Mouse (Mus musculus) CD8-positive naive resting alpha-beta T cell, adult 2 months (primary cell): ENCODE results near the gene Dus2.
"Not testable (repeated sequence)": the region's sequence is repeated elsewhere in the genome, so short reads cannot be mapped to it uniquely, and the experiment has no call there.

ENCODE experiments used
- DNase-seq, 2 experiments: peaks; one replicate each; pipeline ENCODE4 v3.0.0; 2022; ENCODE audit warnings: low read depth in 2 of 2, low spot score in 2 of 2

Gene Dus2

DNA sequence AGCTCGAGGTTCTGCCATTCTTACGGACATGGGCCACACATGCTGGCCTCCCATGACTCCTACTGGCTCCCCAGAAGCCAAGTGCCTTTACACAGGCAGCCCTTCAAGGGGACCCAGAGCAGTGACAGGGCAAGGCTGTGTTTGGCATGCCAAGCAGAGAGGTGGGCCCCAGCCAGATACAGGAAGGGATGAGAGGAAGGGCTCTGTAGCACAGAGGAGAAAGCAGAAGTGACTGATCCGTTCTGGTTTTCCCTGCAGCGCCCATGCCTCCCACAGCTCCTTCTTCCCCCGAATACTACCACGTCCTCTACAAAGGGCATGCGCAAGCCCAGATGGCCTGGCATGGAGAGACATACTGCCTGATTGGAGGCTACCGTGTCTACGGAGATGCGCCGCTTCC, 7.7 kb upstream of the Dus2 start:
- not testable (repeated sequence) for DNase-seq

DNA sequence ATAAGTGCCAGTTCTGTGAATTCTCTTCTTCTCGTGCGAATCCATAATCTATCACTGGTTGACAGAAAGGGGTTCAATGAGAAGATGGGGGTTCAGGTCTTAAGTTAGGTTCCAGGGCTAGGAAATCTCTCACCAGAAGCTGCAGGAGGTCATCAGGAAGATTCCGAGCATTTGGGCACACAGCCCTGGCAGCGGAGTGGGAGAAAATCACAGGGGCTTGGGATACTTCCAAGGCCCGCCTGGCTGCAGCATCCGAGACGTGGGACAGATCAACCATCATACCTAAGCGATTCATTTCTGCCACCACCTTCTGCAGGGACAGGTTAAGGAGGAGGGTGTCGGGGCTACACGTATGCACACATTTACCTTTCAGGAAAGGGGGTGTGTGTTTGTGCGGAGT, 2.6 kb upstream of the Dus2 start:
- no peak for DNase-seq

DNA sequence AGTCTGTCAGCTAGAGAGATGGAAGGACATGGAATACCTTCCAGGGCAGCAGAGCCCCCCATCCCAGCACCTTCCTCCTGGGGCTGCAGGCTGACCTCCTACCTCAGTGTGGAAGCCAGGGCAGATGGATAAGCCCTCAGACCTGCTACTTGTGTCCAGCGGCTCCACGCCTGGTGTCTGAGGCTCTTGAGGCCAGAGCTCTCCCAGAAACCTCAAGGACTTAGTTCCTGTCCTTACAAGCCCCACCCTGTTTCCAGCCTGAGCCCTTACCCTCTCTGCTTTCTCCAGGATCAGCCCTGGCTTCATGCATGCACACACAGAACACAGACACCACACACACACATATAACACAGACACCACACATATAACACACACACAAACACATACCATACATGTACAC, 409 bp downstream of the Dus2 start:
- DNase-seq = no peak

DNA sequence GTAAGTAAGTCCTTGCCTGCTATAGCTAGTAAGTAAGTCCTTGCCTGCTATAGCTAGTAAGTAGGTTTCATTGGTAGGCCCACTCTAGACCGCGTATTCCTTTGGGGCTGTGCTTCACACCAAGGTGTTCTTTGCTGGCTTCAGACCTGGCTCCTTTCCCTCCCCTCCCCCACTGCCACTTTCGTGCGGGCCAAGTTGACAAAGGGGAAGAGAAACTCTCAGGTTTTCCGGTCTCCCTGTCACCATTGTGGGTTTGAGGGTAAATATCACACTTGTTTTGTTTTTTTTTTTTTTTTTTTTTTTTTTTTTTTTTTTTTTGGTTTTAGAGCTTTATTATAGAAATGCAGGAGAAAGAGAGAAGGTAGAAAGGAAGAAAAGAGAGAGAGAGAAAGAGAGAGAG, 1.4 kb downstream of the Dus2 start:
- DNase-seq = peak in 1 of 2 experiments; percentile 32

DNA sequence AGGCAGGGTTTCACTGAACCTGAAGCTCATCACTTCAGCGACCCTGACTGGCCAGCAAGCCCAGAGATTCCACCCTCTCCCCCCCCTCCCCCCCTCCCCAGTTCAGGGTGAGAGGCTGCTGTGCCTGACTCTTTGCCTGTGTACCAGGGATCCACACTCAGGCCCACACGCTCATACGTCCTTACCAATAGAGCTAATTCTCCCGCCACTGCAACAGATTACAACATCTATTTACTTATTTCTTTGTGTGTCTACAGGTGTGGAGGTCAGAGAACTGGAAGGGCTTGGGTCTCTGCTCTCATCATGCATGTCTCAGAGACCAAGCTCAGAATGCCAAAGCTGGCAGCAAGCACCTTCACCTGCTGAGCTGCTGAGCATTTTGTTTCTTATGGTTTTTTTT, 2.1 kb downstream of the Dus2 start:
- no peak for DNase-seq

DNA sequence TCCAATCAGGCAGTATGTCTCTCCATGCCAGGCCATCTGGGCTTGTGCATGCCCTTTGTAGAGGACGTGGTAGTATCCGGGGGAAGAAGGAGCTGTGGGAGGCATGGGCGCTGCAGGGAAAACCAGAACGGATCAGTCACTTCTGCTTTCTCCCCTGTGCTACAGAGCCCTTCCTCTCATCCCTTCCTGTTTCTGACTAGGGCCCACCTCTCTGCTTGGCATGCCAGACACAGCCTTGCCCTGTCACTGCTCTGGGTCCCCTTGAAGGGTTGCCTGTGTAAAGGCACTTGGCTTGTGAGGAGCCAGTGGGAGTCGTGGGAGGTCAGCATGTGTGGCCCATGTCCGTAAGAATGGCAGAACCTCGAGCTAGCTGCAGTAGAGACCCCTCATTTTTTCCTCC, 5.2 kb downstream of the Dus2 start:
- DNase-seq = no peak

DNA sequence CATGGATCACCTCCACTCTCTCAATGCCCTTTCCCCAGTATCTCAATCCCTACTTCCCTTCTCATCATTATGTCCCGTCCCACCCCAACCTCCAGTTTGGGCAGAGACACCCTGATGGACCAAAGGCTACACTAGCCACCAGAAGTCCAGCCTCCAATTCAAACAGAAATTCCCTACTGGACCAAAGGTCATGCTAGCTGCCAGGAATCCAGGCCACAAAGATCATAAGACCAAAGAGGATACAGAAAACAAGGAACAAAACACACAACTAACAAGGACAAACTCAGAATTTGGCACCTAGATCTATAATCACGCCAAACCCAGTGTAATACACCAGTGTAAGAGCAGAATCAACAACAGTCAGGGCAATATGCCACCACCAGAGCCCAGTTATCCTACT, 7.8 kb downstream of the Dus2 start:
- no peak for DNase-seq

DNA sequence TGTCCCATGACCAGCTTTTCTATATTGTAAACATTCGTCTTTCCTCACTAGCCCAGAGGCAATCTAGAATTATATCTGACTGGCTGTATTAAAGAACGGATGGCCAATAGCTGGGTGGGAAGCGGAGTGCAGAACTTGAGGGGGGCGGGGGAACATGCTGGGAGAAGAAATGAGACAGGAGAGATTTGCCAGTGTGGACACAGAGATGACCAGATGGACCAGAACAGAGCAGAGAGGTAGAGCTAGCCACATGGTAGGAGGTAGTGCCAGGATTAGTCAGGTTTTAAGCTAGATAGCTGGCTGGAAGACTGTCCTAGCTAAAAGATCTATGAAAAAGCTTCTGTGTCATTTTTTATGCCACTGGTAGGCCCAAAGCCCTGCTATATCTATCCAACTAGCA, 10.8 kb downstream of the Dus2 start:
- no peak for DNase-seq

DNA sequence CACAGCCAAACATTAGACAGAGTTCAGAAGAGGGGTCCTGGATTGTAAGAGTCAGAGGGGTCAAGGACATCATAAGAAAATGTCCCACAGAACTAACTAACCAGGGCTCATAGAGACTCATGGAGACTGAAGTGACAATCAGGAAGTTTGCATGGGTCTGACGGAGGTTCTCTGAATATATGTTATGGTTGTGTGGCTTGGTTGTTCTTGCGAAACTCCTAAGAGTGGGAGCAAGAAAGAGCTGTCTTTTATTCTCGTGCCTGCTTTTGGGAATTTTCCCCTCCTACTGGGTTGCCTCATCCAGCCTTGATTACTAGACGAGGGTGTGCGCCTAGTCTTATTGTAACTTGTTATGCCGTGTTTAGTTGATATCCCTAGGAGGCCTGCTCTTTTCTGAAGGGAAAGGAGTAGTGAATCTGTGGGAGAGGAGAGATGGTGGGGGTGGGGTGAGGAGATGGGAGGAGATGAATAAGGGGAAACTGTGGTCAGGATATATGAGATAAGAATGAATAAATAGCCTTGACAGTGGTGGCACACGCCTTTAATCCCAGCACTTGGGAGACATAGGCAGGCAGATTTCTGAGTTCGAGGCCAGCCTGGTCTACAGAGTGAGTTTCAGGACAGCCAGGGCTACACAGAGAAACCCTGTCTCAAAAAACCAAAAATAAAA, 13.5 kb downstream of the Dus2 start:
- DNase-seq = no peak

DNA sequence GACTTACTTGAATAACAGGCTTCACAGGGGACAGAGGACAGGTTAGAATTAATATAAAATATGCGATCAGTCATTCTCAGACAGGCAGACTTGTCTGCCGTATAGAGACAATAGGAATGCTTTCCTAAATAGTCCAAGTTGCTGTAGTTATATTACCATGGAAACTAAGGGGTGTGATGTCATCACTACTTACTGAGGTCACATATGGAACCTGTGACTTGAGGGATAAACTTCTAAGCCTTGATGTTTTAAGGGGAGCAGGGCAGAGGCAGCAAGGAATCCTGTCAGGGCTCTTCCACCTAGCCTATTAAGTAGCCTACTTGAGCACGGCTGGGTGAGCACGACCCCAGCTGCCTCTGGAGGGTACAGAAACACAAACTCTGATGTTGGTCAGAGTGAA, 14.7 kb downstream of the Dus2 start, which contains the start of gene Dpep2nb:
Gene Dpep2nb, minus strand, starts transcription at position 101 of the 400 bp plus-strand sequence.
- DNase-seq = no peak

DNA sequence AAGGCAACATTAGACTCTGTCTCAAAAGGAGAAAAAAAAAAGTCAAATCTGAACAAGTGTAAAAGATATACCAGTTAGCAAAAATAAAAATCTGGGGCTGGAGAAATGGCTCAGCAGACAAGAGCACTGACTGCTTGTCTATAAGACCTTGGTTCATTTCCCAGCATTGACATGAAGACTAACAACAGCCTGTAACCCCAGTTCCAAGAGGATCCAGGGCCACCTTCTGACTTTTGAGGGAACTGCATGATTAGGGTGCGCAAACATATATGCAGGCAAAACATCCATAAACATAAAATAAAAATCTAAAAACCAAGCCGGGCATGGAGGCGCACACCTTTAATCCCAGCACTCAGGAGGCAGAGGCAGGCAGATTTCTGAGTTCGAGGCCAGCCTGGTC, 15.3 kb downstream of the Dus2 start:
- DNase-seq = no peak

DNA sequence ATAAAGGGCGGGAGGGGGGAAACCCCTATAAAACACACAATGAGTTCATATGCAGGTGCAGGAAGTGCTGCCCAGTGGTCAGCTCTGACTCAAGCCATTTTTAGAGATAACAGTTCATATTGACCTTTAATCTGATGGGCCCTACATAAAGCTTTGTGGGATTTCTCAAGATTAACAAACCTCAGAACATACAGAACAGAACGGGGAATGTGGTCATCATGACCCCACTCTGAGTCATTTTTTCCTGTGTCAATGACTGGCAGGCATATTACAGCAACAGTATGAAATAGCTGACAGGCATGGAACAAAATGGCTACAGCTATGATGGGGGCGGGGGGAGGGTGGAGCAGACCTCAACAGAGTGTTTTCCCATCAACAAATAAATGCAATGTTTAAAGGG, 16.0 kb downstream of the Dus2 start:
- no peak for DNase-seq

DNA sequence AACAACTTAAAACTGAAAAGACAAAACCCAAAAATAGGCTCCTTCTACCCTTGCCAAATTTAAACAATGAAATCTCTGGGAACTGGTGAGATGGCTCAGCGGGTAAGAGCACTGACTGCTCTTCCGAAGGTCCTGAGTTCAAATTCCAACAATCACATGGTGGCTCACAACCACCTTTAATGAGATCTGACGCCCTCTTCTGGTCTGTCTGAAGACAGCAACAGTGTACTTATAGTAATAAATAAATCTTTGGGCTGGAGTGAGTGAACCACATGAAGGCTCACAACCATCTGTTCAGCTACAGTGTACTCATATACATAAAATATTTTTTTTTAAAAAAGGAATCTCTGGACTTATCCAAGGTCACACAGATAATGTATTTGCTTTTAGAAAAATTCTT, 16.8 kb downstream of the Dus2 start:
- not testable (repeated sequence) for DNase-seq

DNA sequence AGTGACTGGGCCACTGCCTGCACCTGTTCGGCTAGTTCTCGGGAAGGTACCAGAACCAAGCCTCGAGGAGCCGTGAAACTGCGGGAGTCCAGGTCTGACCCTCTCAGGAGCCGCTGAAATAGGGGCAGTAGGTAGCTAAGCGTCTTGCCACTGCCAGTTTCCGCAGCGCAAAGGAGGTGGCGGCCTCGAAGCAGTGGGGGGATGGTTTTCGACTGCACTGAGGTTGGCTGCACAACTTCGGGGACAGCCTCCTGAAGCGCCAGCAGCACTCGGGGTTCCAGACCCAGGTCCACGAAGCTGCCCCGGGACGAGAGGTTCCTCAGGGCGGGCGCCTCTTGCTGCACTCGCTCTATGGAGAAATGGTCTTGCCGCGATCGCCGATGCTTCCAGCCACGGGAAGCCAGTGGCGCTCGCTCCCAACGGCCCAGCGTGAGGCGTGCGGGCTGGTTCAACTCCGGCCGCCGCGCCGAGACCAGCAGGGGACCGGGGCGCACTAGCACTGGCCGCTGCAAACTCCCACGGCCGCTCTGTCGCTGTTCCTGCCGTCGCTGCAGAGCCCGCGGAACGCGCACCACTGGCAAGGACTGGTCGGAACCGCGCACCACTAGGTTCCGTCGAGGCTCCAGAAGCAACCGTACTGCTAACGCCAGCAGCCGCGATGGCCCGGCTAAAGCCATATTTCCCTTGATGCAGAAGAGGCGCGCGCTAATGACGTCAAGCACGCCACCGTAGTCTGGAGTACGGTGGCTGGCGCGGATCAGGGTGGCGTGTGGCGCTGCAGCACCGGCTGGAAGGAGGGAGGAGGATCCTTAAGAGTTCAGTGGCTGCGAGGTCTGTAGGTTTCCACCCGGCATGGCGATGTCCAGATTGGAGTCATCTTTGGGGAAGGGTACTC, 19.9 kb downstream of the Dus2 start:
- DNase-seq = peak; percentile 70 to 80

DNA sequence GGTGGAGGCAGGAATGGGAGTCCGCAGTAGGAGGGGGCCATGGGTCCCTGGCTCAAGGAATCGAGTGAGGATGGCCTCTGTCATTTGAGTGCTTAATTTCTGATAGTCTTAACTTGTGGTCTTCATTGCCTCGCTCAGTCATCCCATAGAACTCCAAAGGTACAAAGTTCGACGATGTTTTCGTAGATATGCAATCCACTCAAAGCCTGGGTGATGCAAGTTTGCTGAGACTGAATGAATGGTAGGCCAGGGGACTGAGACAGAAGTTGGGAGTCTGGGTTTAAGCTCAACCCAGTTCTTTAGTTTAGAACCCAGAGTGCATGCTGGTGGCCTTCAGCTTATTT, 20.5 kb downstream of the Dus2 start, which contains the start of gene Ddx28:
Gene Ddx28, minus strand, starts transcription at position 240 of the 344 bp plus-strand sequence.
- no peak for DNase-seq

DNA sequence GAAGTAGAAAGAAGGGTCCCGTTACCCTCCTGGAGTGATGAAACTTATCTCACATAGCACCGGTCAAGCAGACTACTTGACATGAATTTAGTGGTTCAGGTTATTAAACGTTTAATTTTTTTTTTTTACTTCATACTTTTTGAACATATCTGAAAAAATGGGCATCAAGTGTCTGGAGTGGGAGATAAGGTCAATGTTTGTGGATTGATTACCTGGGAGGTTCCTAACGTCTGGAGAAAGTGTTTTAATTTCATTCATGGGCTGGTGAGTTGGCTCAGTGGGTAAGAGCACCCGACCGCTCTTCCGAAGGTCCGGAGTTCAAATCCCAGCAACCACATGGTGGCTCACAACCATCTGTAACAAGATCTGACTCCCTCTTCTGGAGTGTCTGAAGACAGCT, 21.1 kb downstream of the Dus2 start:
- DNase-seq = not testable (repeated sequence)

DNA sequence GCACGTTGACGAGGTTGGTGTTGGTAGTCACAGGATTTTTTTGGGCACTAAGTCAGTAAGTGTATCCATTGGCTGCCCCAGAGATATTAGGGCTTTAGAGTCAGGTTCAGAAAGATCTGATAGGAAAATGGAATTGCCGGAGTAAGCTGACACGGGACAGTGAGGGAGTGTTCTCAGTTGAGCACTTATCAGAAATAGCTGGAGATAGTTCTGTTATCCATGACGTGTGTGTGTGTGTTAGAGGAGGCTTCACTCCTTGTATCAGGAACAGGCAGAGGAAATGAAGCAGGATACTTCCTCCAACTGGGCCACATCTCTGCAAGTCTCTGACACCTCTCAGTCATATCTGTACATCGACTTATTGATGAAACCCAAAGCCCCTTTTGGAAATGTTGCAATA, 25.1 kb downstream of the Dus2 start:
- no peak for DNase-seq

DNA sequence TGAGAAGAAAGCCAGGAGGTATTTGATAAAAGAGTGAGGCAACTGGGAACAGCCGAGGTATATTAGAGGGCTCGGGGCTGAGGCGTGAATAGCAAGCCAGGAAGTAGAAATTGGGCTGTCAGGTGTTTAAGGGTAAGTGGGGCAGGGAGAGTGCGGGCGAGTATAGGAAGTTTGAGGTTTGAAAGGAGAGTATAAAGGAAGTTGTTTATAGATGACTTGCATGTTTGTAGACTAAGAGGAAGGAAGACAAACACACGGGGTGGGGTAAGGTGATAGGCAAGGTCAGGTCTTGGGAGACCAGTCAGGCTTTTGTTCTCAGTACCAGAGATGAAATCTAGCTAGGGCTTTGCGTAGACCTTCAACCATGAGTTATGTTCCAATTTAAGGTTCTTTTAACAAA, 26.0 kb downstream of the Dus2 start:
- DNase-seq = peak in 1 of 2 experiments; percentile 27

DNA sequence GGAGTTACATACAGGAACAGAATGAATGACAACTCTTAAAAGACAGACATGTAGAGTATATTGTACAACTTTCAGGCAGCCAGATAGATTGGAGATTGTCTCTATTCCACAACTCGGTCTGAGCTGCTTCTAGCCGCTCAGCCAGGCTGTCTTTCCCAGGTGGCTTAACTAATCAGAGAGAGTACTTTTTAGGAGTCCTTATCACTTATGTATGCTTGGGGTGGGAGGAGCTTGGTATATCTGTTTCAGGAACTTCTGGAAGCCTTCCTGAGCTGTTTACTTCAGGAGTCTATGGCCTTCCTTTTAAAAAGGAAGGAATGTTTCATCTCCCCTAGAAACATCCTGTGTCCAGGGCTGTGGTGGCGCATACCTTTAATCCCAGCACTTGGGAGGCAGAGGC, 26.9 kb downstream of the Dus2 start:
- no peak for DNase-seq

DNA sequence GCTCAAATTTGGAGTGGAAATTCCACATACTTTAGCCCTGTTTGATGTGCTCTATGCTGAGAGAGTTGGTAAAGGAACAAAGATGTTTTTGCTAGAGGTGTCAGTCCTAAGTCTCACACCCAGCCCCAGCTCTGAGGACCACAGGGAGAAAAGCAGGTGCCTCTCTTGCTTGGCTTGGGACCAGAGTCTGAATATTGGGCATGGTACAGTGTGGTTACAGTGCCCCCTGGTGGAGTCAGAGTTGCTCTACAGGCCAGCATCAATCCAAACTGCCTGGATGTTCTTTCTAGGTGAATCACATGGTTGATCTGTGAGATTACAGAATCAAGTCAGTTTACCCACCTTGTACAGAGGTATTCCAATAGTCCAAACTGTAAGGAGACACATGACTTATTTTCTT, 31.3 kb downstream of the Dus2 start:
- peak; percentile 75 to 83 for DNase-seq

DNA sequence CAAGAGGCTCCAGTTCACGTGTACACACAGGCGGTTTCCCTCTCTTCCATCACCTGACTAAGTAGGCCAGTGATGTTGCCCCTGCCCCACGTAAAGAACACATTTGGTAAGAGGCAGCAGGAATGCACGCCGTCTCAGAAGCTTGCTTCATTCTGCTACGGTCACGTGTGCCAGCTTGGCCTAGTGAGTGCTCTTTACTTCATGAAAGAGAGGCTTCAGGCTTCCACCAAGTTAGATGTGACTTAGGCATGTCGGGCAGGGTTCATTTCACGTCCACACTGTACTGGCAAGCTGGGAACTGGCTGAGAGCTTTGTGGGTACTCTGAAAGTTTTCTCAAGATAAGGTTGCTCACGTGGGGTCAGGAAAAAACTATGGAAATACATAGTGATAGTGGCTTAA, 47.6 kb downstream of the Dus2 start:
- DNase-seq = no peak

DNA sequence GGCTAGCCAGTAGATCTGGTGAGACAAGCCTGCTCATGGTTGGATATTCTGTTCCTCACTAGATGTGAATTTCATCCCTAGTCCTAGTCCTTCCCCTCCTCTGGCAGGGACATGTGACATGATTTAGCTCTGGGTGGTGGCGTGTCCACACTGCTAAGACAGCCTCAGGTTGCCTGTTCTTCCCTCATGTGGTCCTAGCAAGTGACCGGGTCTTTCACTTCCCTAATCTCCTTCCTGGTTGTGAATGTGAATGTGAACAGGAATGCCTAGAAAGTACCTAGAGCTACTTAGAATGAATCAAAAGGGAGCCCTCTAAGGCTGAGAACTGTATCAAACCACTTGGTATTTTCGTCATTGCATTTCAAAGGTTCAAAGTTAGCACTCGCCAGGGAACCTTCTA, 48.5 kb downstream of the Dus2 start:
- DNase-seq = no peak

DNA sequence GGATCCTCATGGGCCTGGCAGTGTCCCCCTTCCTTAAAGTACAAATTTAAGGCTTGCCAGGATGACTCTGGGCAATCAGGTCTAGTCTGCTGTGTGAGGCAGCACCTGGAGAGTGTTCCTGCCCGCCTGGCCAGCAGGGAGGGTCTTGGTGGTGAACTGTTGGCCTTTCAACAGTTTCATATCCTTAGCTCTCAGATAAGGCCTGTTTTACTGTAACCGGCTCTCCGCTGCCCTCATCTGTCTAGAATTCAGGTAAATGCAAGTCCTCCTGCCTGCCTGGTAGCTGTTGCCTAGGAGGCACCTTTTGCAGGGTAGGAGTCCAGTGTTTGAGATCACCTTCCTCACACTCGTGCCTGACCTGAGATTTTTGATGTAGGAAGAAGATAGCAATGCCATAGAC, 49.1 kb downstream of the Dus2 start:
- DNase-seq = no peak
